Mouse (Mus musculus) erythroblast, embryonic 14.5 days (primary cell): ENCODE results near the gene Acod1.

Source experiments
- GATA1 ChIP-seq: IDR thresholded peaks from 2 replicates; pipeline ENCODE4 v1.6.1; 2012; ENCODE audit warnings: low read length, inconsistent platforms, mixed read lengths
- TAL1 ChIP-seq: IDR thresholded peaks from 3 replicates; pipeline ENCODE4 v1.6.1; 2012; ENCODE audit warnings: low read length, inconsistent platforms, mixed read lengths

DNA sequence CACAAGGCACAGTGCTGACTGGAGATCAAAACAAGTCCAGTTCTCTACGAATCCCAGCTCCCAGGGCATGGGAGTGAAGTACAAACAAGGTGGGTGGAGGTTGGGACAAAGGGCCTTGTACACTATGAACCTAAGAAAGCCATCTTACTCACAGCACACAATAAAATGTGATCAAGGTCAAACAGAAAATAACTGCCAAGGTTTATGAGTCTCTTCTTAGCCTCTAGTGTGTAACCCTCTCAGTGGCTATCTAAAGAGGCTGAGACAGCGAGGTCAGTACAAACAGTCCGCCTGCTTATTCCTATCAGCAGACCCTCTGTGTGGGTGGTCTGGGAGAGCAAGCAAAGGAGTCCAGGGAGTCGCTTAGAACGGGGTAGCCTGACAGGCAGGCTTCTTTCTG, 41.1 kb downstream of the Acod1 start:
- TF ChIP-seq GATA1 (no peak), TAL1 (no peak)
